17 mouse cellular contexts compared by ENCODE assay signal in genomic region chr16:23262846-23263245, GRCm38 (mm10).
"Had no signal": no experiment of that assay in that cellular context is flagged by ENCODE, and none has a peak within 500 bp of the region (broad histone marks: within the 10 kb centered on the region; RNA-seq: fewer than 3 reads in every experiment).

No protein-coding gene starts in this region.

- H3K9ac ChIP-seq: limb, embryonic 12.5 days; limb, embryonic 15.5 days; liver, embryonic 14.5 days; liver, postnatal 0 days; lung, embryonic 15.5 days; stomach, embryonic 15.5 days had no signal

- H3K36me3 ChIP-seq: stomach, embryonic 15.5 days had no signal

- H3K9me3 ChIP-seq: limb, embryonic 12.5 days; limb, embryonic 15.5 days; lung, embryonic 15.5 days; stomach, embryonic 15.5 days had no signal

- H3K27me3 ChIP-seq: limb, embryonic 12.5 days; limb, embryonic 15.5 days; lung, embryonic 15.5 days; stomach, embryonic 15.5 days had no signal

- ATAC-seq: liver, postnatal 0 days had no signal

- H3K27ac ChIP-seq: limb, embryonic 15.5 days; liver, embryonic 14.5 days; lung, embryonic 15.5 days; stomach, embryonic 15.5 days had no signal

- H3K4me3 ChIP-seq: limb, embryonic 12.5 days; limb, embryonic 15.5 days; lung, embryonic 15.5 days; megakaryocyte, embryonic 14.5 days; midbrain, embryonic 10.5 days; myocyte; stomach, embryonic 15.5 days had no signal

- DNase-seq: kidney, adult 9 months; kidney, postnatal 14 days; kidney, postnatal 4 days; left cerebral cortex, postnatal 4 days; liver, postnatal 0 days; lung, postnatal 10 days; lung, postnatal 36 days; midbrain, embryonic 14.5 days had no signal

- H3K4me2 ChIP-seq: limb, embryonic 12.5 days; limb, embryonic 15.5 days; liver, embryonic 11.5 days; lung, embryonic 15.5 days; stomach, embryonic 15.5 days had no signal
